Mouse (Mus musculus) midbrain, embryonic 16.5 days (tissue): ENCODE measurements around the gene Sema4d. TPM values are rescaled to one million over a fixed set of nuclear protein-coding genes. Genes with fewer than 3 reads are reported as not detected.

ENCODE experiments used
- ATAC-seq: fragments of 200-750 bp; cut with Nextera tagmentation; 2 replicates; pipeline ENCODE4 v1.8.0; 2017; ENCODE audit warnings: moderate TSS enrichment
- H3K27ac ChIP-seq: fragments of 300-500 bp; sonication (generic); 2 replicates; pipeline ENCODE4 v1.5.1; 2014; ENCODE audit warnings: mild to moderate bottlenecking, low read length, mixed read lengths
- H3K27me3 ChIP-seq: fragments of 300-500 bp; sonication (generic); 2 replicates; pipeline ENCODE4 v1.6.1; 2014; ENCODE audit warnings: low read depth, low read length, mixed read lengths; ENCODE audit not compliant: control insufficient read depth, insufficient read depth
- H3K36me3 ChIP-seq: fragments of 300-500 bp; sonication (generic); 2 replicates; pipeline ENCODE4 v1.6.1; 2014; ENCODE audit warnings: mild to moderate bottlenecking, low read length, moderate library complexity, mixed read lengths; ENCODE audit not compliant: control insufficient read depth, insufficient read depth
- H3K4me1 ChIP-seq: fragments of 300-500 bp; sonication (generic); 2 replicates; pipeline ENCODE4 v1.6.1; 2014; ENCODE audit warnings: mild to moderate bottlenecking, low read length, mixed read lengths; ENCODE audit not compliant: control insufficient read depth, insufficient read depth
- H3K4me2 ChIP-seq: fragments of 300-500 bp; sonication (generic); 2 replicates; pipeline ENCODE4 v1.6.1; 2014; ENCODE audit warnings: mild to moderate bottlenecking, low read length, mixed read lengths
- H3K4me3 ChIP-seq: fragments of 300-500 bp; sonication (generic); 2 replicates; pipeline ENCODE4 v1.5.1; 2014; ENCODE audit warnings: low read depth, mild to moderate bottlenecking, low read length, moderate library complexity, mixed read lengths
- H3K9ac ChIP-seq: fragments of 300-500 bp; sonication (generic); 2 replicates; pipeline ENCODE4 v1.6.1; 2014; ENCODE audit warnings: low read depth, low read length, mixed read lengths
- H3K9me3 ChIP-seq: fragments of 300-500 bp; sonication (generic); replicated peaks from 2 replicates; pipeline ENCODE4 v1.6.1; 2014; ENCODE audit warnings: mild to moderate bottlenecking, low read length, mixed read lengths; ENCODE audit not compliant: control insufficient read depth, poor library complexity, severe bottlenecking
- WGBS: fragments of 180-500 bp; shearing (Covaris S2); extraction: QIAGEN DNeasy Blood & Tissue Kit; methylation state at CpG from one replicate; pipeline ENCODE4 v1.1.7; 2014; 5-methylcytosine and 5-hydroxymethylcytosine counted together
- polyA plus RNA-seq: library from polyadenylated mRNA; unstranded; fragments of >200 nt; fragmentation: Nextera tagmentation; extraction: Ambion mirVana; gene quantifications from 2 replicates; pipeline ENCODE4 v1.2.1, GENCODE M21; 2015

Sema4d gene
- polyA plus RNA-seq, 1 experiment from 2014 or later: 16.7 TPM

- H3K4me2 ChIP-seq: no peak overlapping the region
- no peaks in the 10 kb centered on the region for H3K27me3 ChIP-seq
- H3K4me3 ChIP-seq: no peak overlapping the region
- ATAC-seq: no peak
- H3K9ac ChIP-seq: no peak overlapping the region
- no peaks in the 10 kb centered on the region for H3K9me3 ChIP-seq
- H3K36me3 ChIP-seq: no peaks in the 10 kb centered on the region
- 65% methylated on average over 9 of the region's 9 CpGs for WGBS
- 0 out of 2 replicates have a peak overlapping the region, but pooled peaks have one; percentile 4 for H3K27ac ChIP-seq
- 0 out of 2 replicates have a peak, but pooled peaks cover 3% of the 10 kb centered on the region for H3K4me1 ChIP-seq
Measured at GRCm38 (mm10) chr13:51800921-51801320, 7.4 kb upstream of the Sema4d start.

GRCm38 (mm10) chr13:51799735-51800522, 6.4 kb upstream of the Sema4d start:
- Histone ChIP-seq H3K4me3 (no peak overlapping the region), H3K36me3 (no peaks in the 10 kb centered on the region), H3K9me3 (no peaks in the 10 kb centered on the region), H3K4me1 (no peaks in the 10 kb centered on the region), H3K9ac (no peak overlapping the region), H3K4me2 (no peak overlapping the region), H3K27me3 (no peaks in the 10 kb centered on the region), H3K27ac (no peak overlapping the region)
- ATAC-seq: no peak
- 87% methylated on average over 16 of the region's 16 CpGs for WGBS

- Histone ChIP-seq H3K4me2 (no peak overlapping the region), H3K36me3 (no peaks in the 10 kb centered on the region), H3K9ac (no peak overlapping the region), H3K27ac (no peak overlapping the region), H3K9me3 (no peaks in the 10 kb centered on the region), H3K27me3 (no peaks in the 10 kb centered on the region), H3K4me3 (no peak overlapping the region), H3K4me1 (no peaks in the 10 kb centered on the region)
- 60% methylated on average over 8 of the region's 8 CpGs for WGBS
- no peak for ATAC-seq
Measured at GRCm38 (mm10) chr13:51797899-51798746, 4.6 kb upstream of the Sema4d start.

GRCm38 (mm10) chr13:51793948-51794347, 401 bp upstream of the Sema4d start:
- H3K4me2 ChIP-seq: peak overlapping the region; percentile 89
- 28% methylated on average over 5 of the region's 7 CpGs for WGBS

GRCm38 (mm10) chr13:51792729-51793424, 670 bp downstream of the Sema4d start:
- ATAC-seq: peak; percentile 56
- peak overlapping the region; percentile 89 for H3K4me2 ChIP-seq
- 2% methylated on average over 43 of the region's 43 CpGs for WGBS
- peaks cover 23% of the 10 kb centered on the region for H3K4me1 ChIP-seq
- peak overlapping the region; percentile 87 for H3K4me3 ChIP-seq
- H3K36me3 ChIP-seq: no peaks in the 10 kb centered on the region
- peak overlapping the region; percentile 77 for H3K27ac ChIP-seq
- H3K27me3 ChIP-seq: no peaks in the 10 kb centered on the region
- H3K9ac ChIP-seq: peak overlapping the region; percentile 91
- no peaks in the 10 kb centered on the region for H3K9me3 ChIP-seq

More at GRCm38 (mm10) chr13:51793948-51794347, 401 bp upstream of the Sema4d start:
- Histone ChIP-seq H3K9ac (no peak overlapping the region), H3K4me1 (peaks cover 23% of the 10 kb centered on the region), H3K27me3 (no peaks in the 10 kb centered on the region), H3K9me3 (no peaks in the 10 kb centered on the region), H3K4me3 (peak overlapping the region; percentile 87), H3K27ac (no peak overlapping the region), H3K36me3 (no peaks in the 10 kb centered on the region)
- peak; percentile 18; the same call in 1 of the 2 replicates for ATAC-seq

GRCm38 (mm10) chr13:51792135-51792573, 1.4 kb downstream of the Sema4d start:
- Histone ChIP-seq H3K27ac (no peak overlapping the region), H3K4me2 (peak overlapping the region; percentile 89), H3K4me3 (peak overlapping the region; percentile 87), H3K4me1 (peaks cover 23% of the 10 kb centered on the region), H3K36me3 (no peaks in the 10 kb centered on the region), H3K9me3 (no peaks in the 10 kb centered on the region), H3K27me3 (no peaks in the 10 kb centered on the region), H3K9ac (peak overlapping the region; percentile 91)
- 26% methylated on average over 11 of the region's 11 CpGs for WGBS
- peak; percentile 27; the same call in 1 of the 2 replicates for ATAC-seq

- Histone ChIP-seq H3K4me3 (peak overlapping the region; percentile 87), H3K27me3 (no peaks in the 10 kb centered on the region), H3K9me3 (no peaks in the 10 kb centered on the region), H3K36me3 (no peaks in the 10 kb centered on the region), H3K4me2 (peak overlapping the region; percentile 89), H3K27ac (no peak overlapping the region), H3K9ac (peak overlapping the region; percentile 91), H3K4me1 (peaks cover 23% of the 10 kb centered on the region)
- ATAC-seq: no peak
- WGBS: 77% methylated on average over 3 of the region's 3 CpGs
Measured at GRCm38 (mm10) chr13:51791604-51792003, 1.9 kb downstream of the Sema4d start.

- H3K9ac ChIP-seq: no peak overlapping the region
Measured at GRCm38 (mm10) chr13:51790793-51791192, 2.8 kb downstream of the Sema4d start.

More at GRCm38 (mm10) chr13:51790793-51791192, 2.8 kb downstream of the Sema4d start:
- Histone ChIP-seq H3K9me3 (no peaks in the 10 kb centered on the region), H3K4me2 (no peak overlapping the region), H3K27me3 (no peaks in the 10 kb centered on the region), H3K36me3 (no peaks in the 10 kb centered on the region), H3K4me1 (peaks cover 23% of the 10 kb centered on the region), H3K4me3 (no peak overlapping the region), H3K27ac (no peak overlapping the region)
- no peak for ATAC-seq
- 78% methylated on average over 5 of the region's 5 CpGs for WGBS
